Mouse (Mus musculus) gastrocnemius, adult 8-10 months (tissue): Measurements from ENCODE around the gene Tssc4. TPM values are rescaled to one million over a fixed set of nuclear protein-coding genes. Genes with fewer than 3 reads are reported as not detected.
A peak's percentile ranks its signal among the peaks of the same experiment; 100 is the strongest.

Experiments used
- DNase-seq, 2 experiments: peaks; one replicate each; pipeline ENCODE4 v3.0.0; 2022; ENCODE audit warnings: low spot score in 2 of 2
- total RNA-seq, 4 experiments: library from RNA; stranded (reverse); gene quantifications; 2 replicates each; pipeline ENCODE4 v1.2.4; 2022

Tssc4 gene
- 1 to 10 TPM; 7.1 to 8.3 (median 7.6) TPM for total RNA-seq

- peak; percentile 97 to 99 for DNase-seq
Measured at GRCm38 (mm10) chr7:143068882-143069591, at the start of gene Tssc4. Gene Tssc4 (plus strand): TSS chr7:143069249.

GRCm38 (mm10) chr7:143020040-143020439 is 49.0 kb upstream of the Tssc4 start:
- no peak for DNase-seq

GRCm38 (mm10) chr7:143020764-143021163 is 48.3 kb upstream of the Tssc4 start:
- DNase-seq: no peak

GRCm38 (mm10) chr7:143021356-143022164 is 47.5 kb upstream of the Tssc4 start:
- DNase-seq: no peak

GRCm38 (mm10) chr7:143023499-143023898 is 45.5 kb upstream of the Tssc4 start:
- no peak for DNase-seq

- DNase-seq: no peak
Measured at GRCm38 (mm10) chr7:143024293-143024692, 44.8 kb upstream of the Tssc4 start.

- DNase-seq: no peak
Measured at GRCm38 (mm10) chr7:143025496-143025895, 43.6 kb upstream of the Tssc4 start.

GRCm38 (mm10) chr7:143027196-143027595 is 41.9 kb upstream of the Tssc4 start:
- no peak for DNase-seq

GRCm38 (mm10) chr7:143031816-143032215 is 37.2 kb upstream of the Tssc4 start:
- no peak for DNase-seq

GRCm38 (mm10) chr7:143033581-143033980 is 35.5 kb upstream of the Tssc4 start:
- DNase-seq: no peak

- DNase-seq: no peak
Measured at GRCm38 (mm10) chr7:143034112-143034511, 34.9 kb upstream of the Tssc4 start.

GRCm38 (mm10) chr7:143034519-143035450 is 34.3 kb upstream of the Tssc4 start:
- DNase-seq: no peak

- no peak for DNase-seq
Measured at GRCm38 (mm10) chr7:143036787-143037186, 32.3 kb upstream of the Tssc4 start.

GRCm38 (mm10) chr7:143037306-143037705 is 31.7 kb upstream of the Tssc4 start:
- DNase-seq: no peak

- no peak for DNase-seq
Measured at GRCm38 (mm10) chr7:143038174-143038931, 30.7 kb upstream of the Tssc4 start.

- DNase-seq: no peak
Measured at GRCm38 (mm10) chr7:143040561-143040960, 28.5 kb upstream of the Tssc4 start.

GRCm38 (mm10) chr7:143041138-143041822 is 27.8 kb upstream of the Tssc4 start:
- no peak for DNase-seq

- peak; percentile 39 to 41 for DNase-seq
Measured at GRCm38 (mm10) chr7:143042089-143042488, 27.0 kb upstream of the Tssc4 start.

- no peak for DNase-seq
Measured at GRCm38 (mm10) chr7:143042897-143043300, 26.1 kb upstream of the Tssc4 start.
